Mouse (Mus musculus) hindbrain, embryonic 16.5 days (tissue): Measurements from ENCODE around the gene Gm21764. TPM values are rescaled to one million over a fixed set of nuclear protein-coding genes. Genes with fewer than 3 reads are reported as not detected.
"Not testable (repeated sequence)": the region's sequence is repeated elsewhere in the genome, so short reads cannot be mapped to it uniquely, and the experiment has no call there.

Experiments used
- ATAC-seq: fragments of 200-750 bp; cut with Nextera tagmentation; 2 replicates; pipeline ENCODE4 v1.8.0; 2017; ENCODE audit warnings: moderate TSS enrichment, moderate library complexity
- H3K27ac ChIP-seq: fragments of 300-500 bp; sonication (generic); 2 replicates; pipeline ENCODE4 v1.5.1; 2014; ENCODE audit warnings: low read depth, mild to moderate bottlenecking, control low read depth, low read length, moderate library complexity
- H3K27me3 ChIP-seq: fragments of 300-500 bp; sonication (generic); replicated peaks from 2 replicates; pipeline ENCODE4 v1.6.1; 2014; ENCODE audit warnings: low read length; ENCODE audit not compliant: control insufficient read depth, insufficient read depth
- H3K36me3 ChIP-seq: fragments of 300-500 bp; sonication (generic); 2 replicates; pipeline ENCODE4 v1.6.1; 2014; ENCODE audit warnings: mild to moderate bottlenecking, low read length, moderate library complexity, mixed read lengths; ENCODE audit not compliant: control insufficient read depth, insufficient read depth
- H3K4me1 ChIP-seq: fragments of 300-500 bp; sonication (generic); 2 replicates; pipeline ENCODE4 v1.6.1; 2014; ENCODE audit warnings: low read depth, low read length; ENCODE audit not compliant: control insufficient read depth, insufficient read depth
- H3K4me2 ChIP-seq: fragments of 300-500 bp; sonication (generic); 2 replicates; pipeline ENCODE4 v1.6.1; 2014; ENCODE audit warnings: mild to moderate bottlenecking, low read length, control low read depth, moderate library complexity
- H3K4me3 ChIP-seq: fragments of 300-500 bp; sonication (generic); 2 replicates; pipeline ENCODE4 v1.5.1; 2014; ENCODE audit warnings: mild to moderate bottlenecking, low read length, control low read depth, moderate library complexity
- H3K9ac ChIP-seq: fragments of 300-500 bp; sonication (generic); 2 replicates; pipeline ENCODE4 v1.6.1; 2014; ENCODE audit warnings: low read depth, mild to moderate bottlenecking, control low read depth, low read length, moderate library complexity
- H3K9me3 ChIP-seq: fragments of 300-500 bp; sonication (generic); 2 replicates; pipeline ENCODE4 v1.6.1; 2014; ENCODE audit warnings: mild to moderate bottlenecking, low read length, moderate library complexity; ENCODE audit not compliant: control insufficient read depth
- WGBS: fragments of 180-500 bp; shearing (Covaris S2); extraction: QIAGEN DNeasy Blood & Tissue Kit; methylation state at CpG from one replicate; pipeline ENCODE4 v1.1.7; 2014; 5-methylcytosine and 5-hydroxymethylcytosine counted together
- polyA plus RNA-seq: library from polyadenylated mRNA; unstranded; fragments of >200 nt; fragmentation: Nextera tagmentation; extraction: Ambion mirVana; gene quantifications from 2 replicates; pipeline ENCODE4 v1.2.1, GENCODE M21; 2015

Gene Gm21764
- polyA plus RNA-seq = not detected in 2 replicates

GRCm38 (mm10) chrY:18061712-18062111, at the start of gene Gm21764:
Gm21764 (minus strand) TSS chrY:18061812.
- H3K4me2 ChIP-seq, H3K4me1 ChIP-seq, H3K27me3 ChIP-seq, H3K27ac ChIP-seq, H3K9me3 ChIP-seq, H3K4me3 ChIP-seq, H3K36me3 ChIP-seq, ATAC-seq, H3K9ac ChIP-seq: not testable (repeated sequence)
- WGBS = no CpG with 5 or more reads among the region's 3 CpGs

- H3K4me3 ChIP-seq, H3K9me3 ChIP-seq, ATAC-seq, H3K9ac ChIP-seq, H3K36me3 ChIP-seq, H3K27ac ChIP-seq, H3K4me1 ChIP-seq, H3K27me3 ChIP-seq, H3K4me2 ChIP-seq: not testable (repeated sequence)
Observed at GRCm38 (mm10) chrY:18088816-18089215, 27.2 kb upstream of the Gm21764 start, which contains the start of gene Ssty1. Ssty1 (plus strand) TSS chrY:18089116.

Other genes with a start within 250 kb of the Gm21764 start
- not detected in 2 replicates for gene Gm21904, start 215.5 kb downstream of the Gm21764 start, polyA plus RNA-seq
- gene Gm20772, start 187.1 kb downstream of the Gm21764 start, polyA plus RNA-seq = not detected in 2 replicates
- gene Gm20831, start 187.1 kb downstream of the Gm21764 start, polyA plus RNA-seq = not detected in 2 replicates
- gene Srsy, start 124.5 kb downstream of the Gm21764 start, polyA plus RNA-seq = not detected in 2 replicates
- not detected in 2 replicates for gene Ssty1, start 27.3 kb upstream of the Gm21764 start, polyA plus RNA-seq